Mouse (Mus musculus) G1E (cell line): ENCODE measurements at regions not wholly inside any gene's neighbourhood (a gene's known extent, or its start where the extent isn't known, plus 50 kb on each side); places are given as distances from the start of the nearest gene placed in this dataset.

Source experiments
- ATAC-seq: 2 replicates; pipeline ENCODE4 v1.8.0; 2016; ENCODE audit warnings: mild to moderate bottlenecking; ENCODE audit not compliant: insufficient number of reproducible peaks, poor library complexity, low FRiP score, severe bottlenecking; ENCODE audit errors: extremely low read depth
- DNase-seq: peaks from one replicate; pipeline ENCODE4 v3.0.0; 2012; ENCODE audit warnings: low spot score
- H3K27me3 ChIP-seq: 2 replicates; pipeline ENCODE4 v1.6.1; 2012; ENCODE audit warnings: mild to moderate bottlenecking, low read length, inconsistent platforms; ENCODE audit not compliant: insufficient read depth
- H3K36me3 ChIP-seq: replicated peaks from 2 replicates; pipeline ENCODE3; 2012; ENCODE audit warnings: mild to moderate bottlenecking, inconsistent platforms
- H3K4me1 ChIP-seq: 2 replicates; pipeline ENCODE4 v1.6.1; 2012; ENCODE audit warnings: low read depth, low read length, inconsistent platforms, mixed read lengths; ENCODE audit not compliant: insufficient read depth
- H3K4me3 ChIP-seq: 2 replicates; pipeline ENCODE4 v1.5.1; 2012; ENCODE audit warnings: low read depth, mild to moderate bottlenecking, inconsistent platforms, low read length, moderate library complexity, mixed read lengths
- H3K9me3 ChIP-seq: replicated peaks from 2 replicates; pipeline ENCODE4 v1.6.1; 2012; ENCODE audit warnings: inconsistent platforms
- CTCF ChIP-seq: IDR thresholded peaks from 2 replicates; pipeline ENCODE4 v1.5.1; 2012; ENCODE audit warnings: low read depth, low read length, inconsistent platforms, mixed read lengths
- GATA1 ChIP-seq: IDR thresholded peaks from 2 replicates; pipeline ENCODE4 v1.6.1; 2012; ENCODE audit warnings: borderline replicate concordance, low read length, inconsistent platforms, mixed read lengths
- GATA2 ChIP-seq: IDR thresholded peaks from 2 replicates; pipeline ENCODE4 v1.6.1; 2012; ENCODE audit warnings: low read depth, low read length, inconsistent platforms, borderline replicate concordance
- POLR2AphosphoS5 ChIP-seq: IDR thresholded peaks from 2 replicates; pipeline ENCODE4 v1.6.1; 2012; ENCODE audit warnings: low read depth, low read length, inconsistent platforms; ENCODE audit not compliant: insufficient replicate concordance
- TAL1 ChIP-seq: conservative IDR thresholded peaks from 2 replicates; pipeline ENCODE4 v1.6.1; 2012; ENCODE audit warnings: low read depth, low read length, inconsistent platforms, mixed read lengths

- no peak for DNase-seq
- H3K4me3 ChIP-seq: no peak overlapping the region
- no peaks in the 10 kb centered on the region for H3K27me3 ChIP-seq
- ATAC-seq: no peak
- no peaks in the 10 kb centered on the region for H3K4me1 ChIP-seq
- H3K36me3 ChIP-seq: no peaks in the 10 kb centered on the region
- no peak for TF ChIP-seq TAL1
- TF ChIP-seq CTCF: no peak
- no peak for TF ChIP-seq GATA2
- TF ChIP-seq POLR2AphosphoS5: no peak
- no peak for TF ChIP-seq GATA1
- H3K9me3 ChIP-seq: peaks cover 19% of the 10 kb centered on the region
These were observed 140.7 kb downstream of the Zfp365 start for GRCm38 (mm10) chr10:67771796-67772195.

GRCm38 (mm10) chr10:67766099-67766498, 146.4 kb downstream of the Zfp365 start:
- H3K27me3 ChIP-seq: no peaks in the 10 kb centered on the region
- ATAC-seq: no peak
- no peaks in the 10 kb centered on the region for H3K36me3 ChIP-seq
- TF ChIP-seq TAL1 (no peak), POLR2AphosphoS5 (no peak), GATA2 (no peak), GATA1 (no peak), CTCF (peak; percentile 38; the same call in 1 of the 2 replicates)
- H3K4me1 ChIP-seq: no peaks in the 10 kb centered on the region
- H3K9me3 ChIP-seq: peaks cover 12% of the 10 kb centered on the region
- DNase-seq: no peak
- H3K4me3 ChIP-seq: no peak overlapping the region

GRCm38 (mm10) chr10:67760424-67760823, 152.0 kb downstream of the Zfp365 start:
- Histone ChIP-seq H3K4me1 (no peaks in the 10 kb centered on the region), H3K36me3 (no peaks in the 10 kb centered on the region), H3K4me3 (no peak overlapping the region), H3K27me3 (no peaks in the 10 kb centered on the region), H3K9me3 (peaks cover 15% of the 10 kb centered on the region)
- ATAC-seq (no peak), DNase-seq (no peak)
- TF ChIP-seq CTCF (no peak), GATA1 (no peak), GATA2 (no peak), POLR2AphosphoS5 (no peak), TAL1 (no peak)

- ATAC-seq: no peak
- H3K27me3 ChIP-seq: no peaks in the 10 kb centered on the region
- no peaks in the 10 kb centered on the region for H3K4me1 ChIP-seq
- peaks cover 11% of the 10 kb centered on the region for H3K9me3 ChIP-seq
- no peak for DNase-seq
- TF ChIP-seq CTCF (no peak), POLR2AphosphoS5 (no peak), GATA1 (no peak), GATA2 (no peak), TAL1 (no peak)
- no peaks in the 10 kb centered on the region for H3K36me3 ChIP-seq
- H3K4me3 ChIP-seq: no peak overlapping the region
These were observed 164.3 kb downstream of the Zfp365 start for GRCm38 (mm10) chr10:67748121-67748520.

GRCm38 (mm10) chr10:67747461-67747860, 165.0 kb downstream of the Zfp365 start:
- Histone ChIP-seq H3K4me3 (no peak overlapping the region), H3K27me3 (no peaks in the 10 kb centered on the region), H3K9me3 (peaks cover 17% of the 10 kb centered on the region), H3K4me1 (no peaks in the 10 kb centered on the region), H3K36me3 (no peaks in the 10 kb centered on the region)
- ATAC-seq (no peak), DNase-seq (no peak)
- no peak for TF ChIP-seq CTCF
- no peak for TF ChIP-seq GATA1
- TF ChIP-seq TAL1: no peak
- TF ChIP-seq POLR2AphosphoS5: no peak
- no peak for TF ChIP-seq GATA2

- H3K4me3 ChIP-seq: no peak overlapping the region
- no peaks in the 10 kb centered on the region for H3K4me1 ChIP-seq
- DNase-seq: no peak
- ATAC-seq: no peak
- TF ChIP-seq POLR2AphosphoS5: no peak
- TF ChIP-seq TAL1: no peak
- TF ChIP-seq CTCF: no peak
- TF ChIP-seq GATA2: no peak
- TF ChIP-seq GATA1: no peak
- H3K27me3 ChIP-seq: no peaks in the 10 kb centered on the region
- no peaks in the 10 kb centered on the region for H3K36me3 ChIP-seq
- H3K9me3 ChIP-seq: peaks cover 22% of the 10 kb centered on the region
These were observed 166.3 kb downstream of the Zfp365 start for GRCm38 (mm10) chr10:67746140-67746539.

- no peaks in the 10 kb centered on the region for H3K4me1 ChIP-seq
- peaks cover 22% of the 10 kb centered on the region for H3K9me3 ChIP-seq
- no peaks in the 10 kb centered on the region for H3K27me3 ChIP-seq
- no peak for DNase-seq
- H3K36me3 ChIP-seq: no peaks in the 10 kb centered on the region
- H3K4me3 ChIP-seq: no peak overlapping the region
- TF ChIP-seq TAL1: no peak
- no peak for TF ChIP-seq GATA2
- no peak for TF ChIP-seq CTCF
- TF ChIP-seq GATA1: no peak
- TF ChIP-seq POLR2AphosphoS5: no peak
- no peak for ATAC-seq
These were observed 168.9 kb downstream of the Zfp365 start for GRCm38 (mm10) chr10:67743561-67743960.
